Mouse (Mus musculus): ENCODE results near the gene Elk3. TPM values are rescaled to one million over a fixed set of nuclear protein-coding genes. Genes with fewer than 3 reads are reported as not detected.

Gene Elk3
- polyA plus RNA-seq, 1 experiment, result 11.0 TPM

DNA sequence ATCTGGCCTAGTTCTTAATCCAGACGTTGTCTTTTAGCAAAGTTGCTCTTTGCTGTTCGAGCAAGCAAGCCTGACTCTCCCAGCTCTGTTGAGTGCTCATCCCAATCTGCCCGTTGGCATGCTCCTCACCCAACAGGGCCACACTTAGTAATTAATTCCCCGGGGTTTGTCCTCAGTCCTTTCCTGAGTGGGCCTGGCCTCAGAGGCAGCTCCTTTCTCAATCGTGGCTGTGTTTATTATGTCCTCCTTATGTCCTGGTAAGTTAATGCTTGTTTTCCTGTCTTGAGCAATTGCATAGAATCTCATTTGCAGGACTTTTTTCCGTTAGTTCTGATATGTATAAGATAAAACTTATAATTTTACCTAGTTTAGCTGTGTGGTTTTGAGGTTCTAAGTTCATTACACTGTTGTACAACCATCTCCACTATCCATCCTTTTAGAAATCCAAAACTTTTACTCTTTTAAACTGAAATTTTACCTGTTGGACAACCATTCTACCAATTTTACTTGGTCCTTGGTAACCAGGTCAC lies 77.2 kb downstream of the Elk3 start:
- Histone ChIP-seq H3K27ac (ENCODE audit: insufficient read depth, low read length) (no peak overlapping the region), H3K4me3 (ENCODE audit: low read depth, low read length) (no peak overlapping the region), H3K36me3 (ENCODE audit: control insufficient read depth, insufficient read depth, low read length, poor library complexity, severe bottlenecking) (peaks cover 27% of the 10 kb centered on the region), H3K27me3 (ENCODE audit: control insufficient read depth, insufficient read depth, low read length, poor library complexity, severe bottlenecking) (no peaks in the 10 kb centered on the region), H3K9ac (ENCODE audit: low read depth, poor library complexity, severe bottlenecking) (no peak overlapping the region), H3K9me3 (replicated peaks; ENCODE audit: control insufficient read depth, insufficient read depth, low read length, poor library complexity, severe bottlenecking) (no peaks in the 10 kb centered on the region), H3K4me1 (ENCODE audit: control insufficient read depth, insufficient read depth, low read length) (no peaks in the 10 kb centered on the region)
- TF ChIP-seq EP300 (IDR thresholded peaks at IDR 0.05; ENCODE audit: insufficient read depth, low read depth, low read length) (no peak), CTCF (IDR thresholded peaks at IDR 0.05; ENCODE audit: low read depth, low read length) (no peak), POLR2A (IDR thresholded peaks at IDR 0.05; ENCODE audit: insufficient read depth, low read length) (no peak)

DNA sequence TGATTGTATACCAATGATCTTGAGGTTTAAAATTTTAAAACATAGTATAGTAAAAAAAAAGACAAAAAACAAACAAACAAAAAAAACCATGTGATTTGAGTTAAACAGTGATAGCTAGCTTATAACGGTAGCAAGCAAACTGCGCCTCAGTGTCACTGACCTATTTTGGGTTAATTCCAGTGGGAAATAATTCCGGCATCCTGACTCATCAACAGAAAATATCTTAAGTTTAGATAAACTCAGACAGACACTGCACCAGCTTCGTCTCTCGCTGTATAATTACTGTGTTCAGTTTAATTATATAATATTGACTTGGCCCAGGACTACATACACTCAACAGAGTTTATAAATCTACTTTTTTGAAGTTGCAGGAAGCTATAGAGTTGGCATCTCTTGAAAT lies 79.0 kb downstream of the Elk3 start:
- Histone ChIP-seq H3K27ac (ENCODE audit: insufficient read depth, low read length) (no peak overlapping the region), H3K4me3 (ENCODE audit: low read depth, low read length) (no peak overlapping the region), H3K9ac (ENCODE audit: low read depth, poor library complexity, severe bottlenecking) (no peak overlapping the region), H3K36me3 (ENCODE audit: control insufficient read depth, insufficient read depth, low read length, poor library complexity, severe bottlenecking) (peaks cover 21% of the 10 kb centered on the region), H3K9me3 (replicated peaks; ENCODE audit: control insufficient read depth, insufficient read depth, low read length, poor library complexity, severe bottlenecking) (no peaks in the 10 kb centered on the region), H3K27me3 (ENCODE audit: control insufficient read depth, insufficient read depth, low read length, poor library complexity, severe bottlenecking) (no peaks in the 10 kb centered on the region), H3K4me1 (ENCODE audit: control insufficient read depth, insufficient read depth, low read length) (no peaks in the 10 kb centered on the region)
- no peak for TF ChIP-seq EP300 (IDR thresholded peaks at IDR 0.05; ENCODE audit: insufficient read depth, low read depth, low read length)
- TF ChIP-seq CTCF (IDR thresholded peaks at IDR 0.05; ENCODE audit: low read depth, low read length), result no peak
- no peak for TF ChIP-seq POLR2A (IDR thresholded peaks at IDR 0.05; ENCODE audit: insufficient read depth, low read length)

DNA sequence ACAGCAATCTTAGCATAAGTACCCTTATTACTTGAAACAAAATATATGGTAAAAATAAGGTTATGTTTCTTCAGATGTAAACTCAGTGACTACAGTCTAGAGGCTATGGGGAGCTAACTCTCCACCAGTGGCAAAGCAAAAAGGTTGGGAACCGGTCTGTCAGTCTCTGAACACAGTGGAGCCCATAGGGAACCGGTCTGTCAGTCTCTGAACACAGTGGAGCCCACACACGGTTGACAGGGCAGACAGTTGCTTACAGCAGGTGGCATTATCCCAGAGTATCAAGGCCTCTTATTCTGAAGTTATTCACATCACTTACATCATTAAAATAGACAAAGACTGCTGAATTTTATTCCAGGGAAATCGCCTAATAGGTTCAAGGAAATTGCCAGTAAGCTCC lies 79.4 kb downstream of the Elk3 start:
- Histone ChIP-seq H3K9me3 (replicated peaks; ENCODE audit: control insufficient read depth, insufficient read depth, low read length, poor library complexity, severe bottlenecking) (no peaks in the 10 kb centered on the region), H3K9ac (ENCODE audit: low read depth, poor library complexity, severe bottlenecking) (no peak overlapping the region), H3K4me3 (ENCODE audit: low read depth, low read length) (no peak overlapping the region), H3K4me1 (ENCODE audit: control insufficient read depth, insufficient read depth, low read length) (no peaks in the 10 kb centered on the region), H3K27me3 (ENCODE audit: control insufficient read depth, insufficient read depth, low read length, poor library complexity, severe bottlenecking) (no peaks in the 10 kb centered on the region), H3K27ac (ENCODE audit: insufficient read depth, low read length) (no peak overlapping the region), H3K36me3 (ENCODE audit: control insufficient read depth, insufficient read depth, low read length, poor library complexity, severe bottlenecking) (peaks cover 20% of the 10 kb centered on the region)
- TF ChIP-seq EP300 (IDR thresholded peaks at IDR 0.05; ENCODE audit: insufficient read depth, low read depth, low read length) (no peak), CTCF (IDR thresholded peaks at IDR 0.05; ENCODE audit: low read depth, low read length) (no peak), POLR2A (IDR thresholded peaks at IDR 0.05; ENCODE audit: insufficient read depth, low read length) (no peak)

DNA sequence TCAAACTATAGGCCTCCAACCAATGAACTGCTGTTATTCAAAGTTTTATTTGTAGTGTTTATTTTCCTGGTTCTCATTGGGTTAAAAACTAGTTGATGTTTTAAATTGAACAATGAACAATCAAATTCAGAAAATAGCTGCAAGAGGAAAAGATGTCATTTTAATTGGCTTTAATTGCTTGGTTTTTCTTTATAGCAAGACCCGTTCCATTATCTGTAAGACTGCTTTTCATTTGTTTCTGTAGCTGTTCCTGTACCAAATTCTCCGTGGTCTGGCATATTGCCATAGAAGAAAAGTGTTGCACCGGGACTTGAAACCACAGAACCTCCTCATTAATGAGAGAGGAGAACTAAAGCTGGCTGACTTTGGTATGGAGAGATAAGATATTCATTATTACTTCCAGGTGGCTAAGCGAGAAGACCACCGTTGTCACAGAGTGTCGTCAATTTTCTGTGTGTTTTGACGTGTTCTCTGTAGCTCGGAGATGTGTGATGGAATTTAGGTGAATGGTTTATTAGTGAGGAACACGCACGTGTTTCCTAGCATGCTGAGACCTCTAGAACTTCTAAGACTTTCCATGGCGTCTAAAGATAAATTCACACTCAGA lies 82.4 kb downstream of the Elk3 start:
- Histone ChIP-seq H3K4me1 (ENCODE audit: control insufficient read depth, insufficient read depth, low read length) (no peaks in the 10 kb centered on the region), H3K27me3 (ENCODE audit: control insufficient read depth, insufficient read depth, low read length, poor library complexity, severe bottlenecking) (no peaks in the 10 kb centered on the region), H3K36me3 (ENCODE audit: control insufficient read depth, insufficient read depth, low read length, poor library complexity, severe bottlenecking) (peaks cover 17% of the 10 kb centered on the region), H3K9ac (ENCODE audit: low read depth, poor library complexity, severe bottlenecking) (no peak overlapping the region), H3K27ac (ENCODE audit: insufficient read depth, low read length) (no peak overlapping the region), H3K4me3 (ENCODE audit: low read depth, low read length) (no peak overlapping the region), H3K9me3 (replicated peaks; ENCODE audit: control insufficient read depth, insufficient read depth, low read length, poor library complexity, severe bottlenecking) (no peaks in the 10 kb centered on the region)
- TF ChIP-seq POLR2A (IDR thresholded peaks at IDR 0.05; ENCODE audit: insufficient read depth, low read length), result no peak
- no peak for TF ChIP-seq CTCF (IDR thresholded peaks at IDR 0.05; ENCODE audit: low read depth, low read length)
- no peak for TF ChIP-seq EP300 (IDR thresholded peaks at IDR 0.05; ENCODE audit: insufficient read depth, low read depth, low read length)

DNA sequence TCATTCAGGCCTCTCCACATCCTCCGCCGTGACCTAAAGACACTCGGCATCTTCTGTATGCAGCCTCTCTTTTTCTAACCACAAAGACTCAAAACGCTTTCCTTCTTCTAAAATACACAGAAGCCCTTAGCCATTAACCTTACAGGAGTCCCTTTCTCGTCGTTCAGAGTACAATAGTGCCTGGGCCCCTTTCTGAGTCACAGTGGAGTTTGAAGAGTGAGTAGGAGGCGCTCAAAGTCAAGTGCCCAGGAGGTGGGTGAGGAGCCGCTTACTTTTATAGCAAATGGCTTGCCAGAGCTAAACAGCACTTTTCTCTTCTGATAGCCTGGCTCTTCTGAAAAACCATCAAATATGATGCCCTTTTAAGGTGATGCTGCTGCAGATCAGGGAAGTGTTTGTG lies 83.0 kb downstream of the Elk3 start:
- Histone ChIP-seq H3K36me3 (ENCODE audit: control insufficient read depth, insufficient read depth, low read length, poor library complexity, severe bottlenecking) (peaks cover 17% of the 10 kb centered on the region), H3K27ac (ENCODE audit: insufficient read depth, low read length) (no peak overlapping the region), H3K4me3 (ENCODE audit: low read depth, low read length) (no peak overlapping the region), H3K27me3 (ENCODE audit: control insufficient read depth, insufficient read depth, low read length, poor library complexity, severe bottlenecking) (no peaks in the 10 kb centered on the region), H3K9ac (ENCODE audit: low read depth, poor library complexity, severe bottlenecking) (no peak overlapping the region), H3K4me1 (ENCODE audit: control insufficient read depth, insufficient read depth, low read length) (no peaks in the 10 kb centered on the region), H3K9me3 (replicated peaks; ENCODE audit: control insufficient read depth, insufficient read depth, low read length, poor library complexity, severe bottlenecking) (no peaks in the 10 kb centered on the region)
- TF ChIP-seq EP300 (IDR thresholded peaks at IDR 0.05; ENCODE audit: insufficient read depth, low read depth, low read length) (no peak), CTCF (IDR thresholded peaks at IDR 0.05; ENCODE audit: low read depth, low read length) (no peak), POLR2A (IDR thresholded peaks at IDR 0.05; ENCODE audit: insufficient read depth, low read length) (no peak)

DNA sequence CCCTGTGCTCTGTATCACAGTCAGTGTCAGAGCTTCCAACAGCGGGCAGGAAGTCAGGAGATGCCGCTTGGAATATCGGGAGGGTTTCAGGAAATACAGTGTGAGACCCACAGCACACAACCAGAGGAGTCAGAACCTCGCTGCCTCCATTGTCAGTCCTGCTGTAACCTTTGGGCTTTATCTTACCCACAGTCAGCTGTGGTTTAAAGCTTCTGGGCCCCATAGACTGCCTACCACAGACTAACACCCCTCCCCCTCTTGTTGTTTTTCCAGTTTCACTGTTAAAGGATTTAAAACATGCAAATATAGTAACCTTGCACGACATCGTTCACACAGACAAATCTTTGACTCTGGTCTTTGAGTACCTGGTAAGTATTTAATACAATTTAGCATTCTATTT lies 85.2 kb downstream of the Elk3 start:
- no peaks in the 10 kb centered on the region for H3K4me1 ChIP-seq (ENCODE audit: control insufficient read depth, insufficient read depth, low read length)
- H3K9ac ChIP-seq (ENCODE audit: low read depth, poor library complexity, severe bottlenecking), result no peak overlapping the region
- peaks cover 7% of the 10 kb centered on the region for H3K36me3 ChIP-seq (ENCODE audit: control insufficient read depth, insufficient read depth, low read length, poor library complexity, severe bottlenecking)
- no peaks in the 10 kb centered on the region for H3K27me3 ChIP-seq (ENCODE audit: control insufficient read depth, insufficient read depth, low read length, poor library complexity, severe bottlenecking)
- TF ChIP-seq CTCF (IDR thresholded peaks at IDR 0.05; ENCODE audit: low read depth, low read length) (no peak), POLR2A (IDR thresholded peaks at IDR 0.05; ENCODE audit: insufficient read depth, low read length) (no peak), EP300 (IDR thresholded peaks at IDR 0.05; ENCODE audit: insufficient read depth, low read depth, low read length) (no peak)
- no peak overlapping the region for H3K4me3 ChIP-seq (ENCODE audit: low read depth, low read length)
- no peak overlapping the region for H3K27ac ChIP-seq (ENCODE audit: insufficient read depth, low read length)
- H3K9me3 ChIP-seq (replicated peaks; ENCODE audit: control insufficient read depth, insufficient read depth, low read length, poor library complexity, severe bottlenecking), result no peaks in the 10 kb centered on the region
